Mouse (Mus musculus) macrophage (primary cell): Measurements from ENCODE around the gene Asic2. TPM values are rescaled to one million over a fixed set of nuclear protein-coding genes. Genes with fewer than 3 reads are reported as not detected.

Experiments
- H3K27ac ChIP-seq: fragments of 350-480 bp; formaldehyde crosslinking; 2 replicates; pipeline ENCODE4 v1.9.0; 2021
- H3K36me3 ChIP-seq: fragments of 350-480 bp; formaldehyde crosslinking; 2 replicates; pipeline ENCODE4 v1.9.0; 2021; ENCODE audit errors: inconsistent target
- H3K4me3 ChIP-seq: fragments of 350-480 bp; formaldehyde crosslinking; 2 replicates; pipeline ENCODE4 v1.9.0; 2021; ENCODE audit errors: inconsistent target
- H3K79me2 ChIP-seq: fragments of 350-480 bp; formaldehyde crosslinking; 2 replicates; pipeline ENCODE4 v1.9.0; 2021; ENCODE audit errors: inconsistent target
- WGBS: methylation state at CpG from one replicate; pipeline ENCODE4 v1.1.7; 2026; ENCODE audit warnings: inconsistent platforms; ENCODE audit not compliant: missing documents; 5-methylcytosine and 5-hydroxymethylcytosine counted together
- polyA plus RNA-seq: library from polyadenylated mRNA; stranded (reverse); fragments of 250-400 nt; gene quantifications from 3 replicates; pipeline ENCODE4 v1.2.4, GENCODE M21; 2018; ENCODE audit warnings: inconsistent platforms

Asic2 gene
- polyA plus RNA-seq, 1 experiment from 2014 or later, result not detected

DNA sequence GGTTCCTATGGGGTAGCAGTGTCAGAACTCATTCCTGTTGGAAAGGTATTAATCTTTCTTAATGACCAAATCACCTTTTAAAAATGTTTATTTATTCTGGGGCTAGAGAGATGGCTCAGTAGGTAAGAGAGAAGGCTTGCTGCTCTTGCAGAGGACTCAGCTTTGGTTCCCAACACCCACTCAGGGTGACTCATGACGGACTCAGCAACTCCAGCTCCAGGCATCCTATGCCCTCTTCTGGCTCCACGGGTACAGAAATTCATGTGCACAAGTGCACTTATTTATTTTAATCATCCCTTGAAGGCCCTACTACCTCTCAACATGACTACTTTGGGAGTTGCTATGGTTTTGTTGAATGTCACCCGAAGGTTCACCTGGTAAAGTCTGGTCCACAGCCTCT, 780.4 kb downstream of the Asic2 start:
- Histone ChIP-seq H3K4me3 (no peak overlapping the region), H3K79me2 (no peaks in the 10 kb centered on the region), H3K27ac (no peak overlapping the region), H3K36me3 (no peaks in the 10 kb centered on the region)
- 88% methylated on average over 3 of the region's 3 CpGs for WGBS

DNA sequence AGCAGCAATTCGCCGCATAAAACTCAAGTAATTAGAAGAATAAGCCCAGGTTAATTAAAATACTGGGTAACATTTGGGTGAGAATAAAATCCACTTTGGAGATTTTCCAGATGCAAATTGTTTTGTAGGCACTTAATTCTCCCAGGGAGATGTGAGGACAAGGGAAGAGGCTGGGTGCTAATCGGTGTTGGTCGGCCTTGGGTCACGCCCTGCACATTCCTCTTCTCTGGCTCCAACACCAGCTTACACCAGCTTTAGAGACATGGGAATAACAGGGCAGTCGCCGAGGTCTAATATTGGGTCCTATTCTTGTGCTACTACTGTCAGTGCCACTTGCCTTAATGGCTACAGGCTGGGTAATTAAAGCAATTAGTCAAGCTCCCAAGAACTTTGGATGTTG, 783.5 kb downstream of the Asic2 start:
- Histone ChIP-seq H3K4me3 (no peak overlapping the region), H3K27ac (no peak overlapping the region), H3K36me3 (no peaks in the 10 kb centered on the region), H3K79me2 (no peaks in the 10 kb centered on the region)
- WGBS, result 81% methylated on average over 7 of the region's 7 CpGs

DNA sequence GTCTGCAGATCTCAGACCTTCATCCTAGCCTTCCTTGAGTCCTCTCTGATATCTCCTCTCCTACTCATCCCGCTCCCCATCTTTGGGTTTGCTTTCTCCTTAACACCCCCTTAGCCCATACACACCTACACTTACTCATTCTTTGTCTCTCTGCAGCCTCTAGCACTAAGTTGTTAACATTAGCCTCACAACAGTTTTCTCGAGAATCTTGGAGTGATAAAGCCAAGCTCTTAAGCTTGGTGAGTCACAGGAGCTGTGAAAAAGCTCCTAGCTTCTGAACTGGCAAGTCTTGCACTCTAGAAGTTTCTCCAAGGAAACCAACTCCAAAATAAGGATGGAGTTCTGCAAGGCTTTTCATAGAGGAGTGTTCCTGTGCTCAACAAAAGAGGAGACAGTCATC, 803.4 kb downstream of the Asic2 start:
- Histone ChIP-seq H3K36me3 (no peaks in the 10 kb centered on the region), H3K79me2 (no peaks in the 10 kb centered on the region), H3K4me3 (no peak overlapping the region), H3K27ac (no peak overlapping the region)
- WGBS, result 79% methylated on average over 2 of the region's 2 CpGs

DNA sequence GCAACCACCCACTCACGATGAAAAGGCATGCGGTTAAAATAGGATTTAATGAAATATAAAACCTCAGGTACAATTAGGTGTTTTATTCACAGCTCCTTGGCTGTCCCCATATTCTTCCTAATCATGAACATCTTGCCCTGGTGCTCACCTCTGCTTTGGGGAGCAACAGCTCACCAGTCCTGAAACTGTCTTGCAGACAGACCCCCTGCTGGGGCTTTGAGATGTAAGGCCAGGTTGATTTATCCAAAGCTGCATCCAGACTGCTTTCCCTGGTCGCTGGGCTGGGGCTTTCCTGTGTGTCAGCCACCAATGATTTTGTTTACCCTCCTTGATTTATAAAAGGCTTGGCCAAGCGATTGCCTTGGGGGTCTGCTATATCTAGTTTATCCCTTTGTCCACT, 805.2 kb downstream of the Asic2 start:
- Histone ChIP-seq H3K27ac (no peak overlapping the region), H3K4me3 (no peak overlapping the region), H3K79me2 (no peaks in the 10 kb centered on the region), H3K36me3 (no peaks in the 10 kb centered on the region)
- WGBS, result 66% methylated on average over 4 of the region's 4 CpGs

DNA sequence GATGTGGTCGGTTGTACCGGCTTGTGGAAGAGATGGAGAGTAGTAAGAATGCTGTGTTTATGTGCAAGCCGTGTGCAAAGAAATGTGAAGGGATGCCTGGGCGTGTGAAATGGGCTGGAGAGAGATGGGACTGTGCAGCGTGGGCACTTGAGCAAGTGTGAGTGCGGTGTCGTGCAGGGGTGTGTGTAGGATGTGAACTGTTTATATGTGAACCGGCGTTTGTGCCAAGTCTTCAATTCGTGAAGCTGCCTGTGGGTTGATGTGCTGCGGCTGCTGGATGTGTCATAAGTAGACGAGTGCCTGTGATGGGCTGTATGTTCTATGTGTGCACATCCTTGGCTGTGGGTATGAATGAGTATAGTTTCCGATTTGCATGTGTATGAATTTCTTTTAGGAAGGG, 814.4 kb downstream of the Asic2 start:
- H3K27ac ChIP-seq, result no peak overlapping the region
- H3K4me3 ChIP-seq, result no peak overlapping the region
- no peaks in the 10 kb centered on the region for H3K36me3 ChIP-seq
- 29% methylated on average over 13 of the region's 13 CpGs for WGBS
- H3K79me2 ChIP-seq, result no peaks in the 10 kb centered on the region

DNA sequence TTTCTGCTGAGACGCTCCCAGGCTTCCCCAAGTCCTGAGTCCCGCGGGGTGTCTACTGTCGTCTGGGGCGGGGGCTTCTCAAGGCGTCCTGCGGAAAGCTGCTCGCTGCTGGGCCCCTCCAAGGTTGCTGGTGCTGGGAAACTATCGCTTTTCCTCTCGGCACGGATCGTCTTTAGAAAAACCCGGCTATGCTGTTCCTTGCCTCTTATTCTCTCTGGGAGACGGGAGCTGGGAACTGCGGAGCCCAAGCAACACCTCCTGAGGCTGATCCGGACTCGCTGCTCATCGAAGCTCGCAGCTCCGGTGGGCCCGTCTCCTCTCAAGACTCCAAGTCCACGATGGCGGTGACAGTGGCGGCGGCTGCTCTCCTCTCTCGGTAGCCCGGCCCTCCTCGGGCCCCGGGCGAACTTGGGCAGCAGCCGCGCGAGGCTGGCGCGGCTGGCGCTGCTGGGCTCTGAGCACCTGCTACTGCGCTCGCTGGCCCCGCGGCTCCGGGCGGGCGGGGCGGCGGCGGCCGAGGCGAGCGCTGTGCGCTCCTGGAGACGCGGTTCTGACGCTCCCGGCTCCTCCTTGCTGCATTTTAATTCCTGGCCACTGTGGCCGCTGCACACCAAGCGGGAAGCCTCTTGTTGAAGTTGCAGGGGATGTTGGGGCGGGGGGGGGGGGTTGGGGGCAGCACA, 815.0 kb downstream of the Asic2 start:
- H3K79me2 ChIP-seq, result no peaks in the 10 kb centered on the region
- H3K27ac ChIP-seq, result no peak overlapping the region
- 1% methylated on average over 57 of the region's 57 CpGs for WGBS
- H3K36me3 ChIP-seq, result no peaks in the 10 kb centered on the region
- no peak overlapping the region for H3K4me3 ChIP-seq

DNA sequence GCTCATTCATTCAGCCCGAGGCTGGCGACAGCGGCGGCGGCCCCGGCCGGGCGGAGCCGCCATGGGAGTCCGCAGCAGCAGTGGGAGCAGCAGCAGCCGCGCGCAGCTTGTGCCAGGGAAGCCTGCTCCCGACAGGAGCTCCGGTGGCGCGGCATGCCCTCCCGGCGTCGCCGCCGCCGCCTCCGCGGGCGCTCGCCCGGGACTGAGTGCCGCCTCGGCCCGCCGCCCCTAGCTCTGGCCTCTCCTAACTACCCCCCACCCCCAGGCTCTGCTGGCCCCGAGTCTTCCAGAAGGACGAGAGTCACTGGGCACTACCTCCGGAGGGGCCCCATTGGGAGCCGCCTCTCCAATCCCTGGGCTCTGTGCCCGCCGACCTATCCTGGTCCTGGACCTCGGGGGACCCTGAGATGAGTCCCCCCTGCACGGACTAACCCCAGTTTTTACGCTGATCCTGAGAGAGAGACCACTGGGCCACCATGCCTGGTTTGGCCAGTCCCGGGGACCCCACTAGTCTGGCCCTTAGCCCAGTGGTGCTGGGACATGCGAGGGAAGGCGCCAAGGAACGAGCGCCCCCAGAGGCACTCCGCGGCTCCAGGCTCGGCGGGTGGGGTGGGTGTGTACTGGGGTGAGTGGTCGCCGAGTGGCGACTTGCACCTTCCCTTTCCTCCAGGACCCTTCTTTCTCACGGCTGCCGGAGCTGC, 815.6 kb downstream of the Asic2 start:
- Histone ChIP-seq H3K27ac (no peak overlapping the region), H3K4me3 (no peak overlapping the region), H3K79me2 (no peaks in the 10 kb centered on the region), H3K36me3 (no peaks in the 10 kb centered on the region)
- WGBS, result 7% methylated on average over 35 of the region's 55 CpGs

DNA sequence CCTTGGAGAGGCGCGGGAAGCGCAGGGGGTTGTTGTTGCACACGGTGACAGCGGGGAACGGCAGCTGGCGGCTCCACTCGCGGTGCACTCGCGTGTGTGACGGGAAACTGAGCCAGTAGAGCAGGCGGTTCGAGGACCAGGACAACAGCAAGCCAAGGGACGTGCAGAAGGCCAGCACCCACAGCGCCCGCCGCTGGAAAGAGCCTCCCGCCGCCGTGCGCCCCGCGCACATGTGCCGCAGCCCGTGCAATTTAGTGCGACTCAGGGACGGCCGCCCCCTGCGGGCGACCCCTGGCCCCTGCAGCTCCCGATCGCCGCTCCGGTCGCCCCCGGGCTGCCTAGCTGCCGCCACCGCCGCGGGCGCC, 816.3 kb downstream of the Asic2 start:
- 6% methylated on average over 28 of the region's 42 CpGs for WGBS
- H3K79me2 ChIP-seq, result no peaks in the 10 kb centered on the region
- no peak overlapping the region for H3K4me3 ChIP-seq
- H3K36me3 ChIP-seq, result no peaks in the 10 kb centered on the region
- H3K27ac ChIP-seq, result no peak overlapping the region

DNA sequence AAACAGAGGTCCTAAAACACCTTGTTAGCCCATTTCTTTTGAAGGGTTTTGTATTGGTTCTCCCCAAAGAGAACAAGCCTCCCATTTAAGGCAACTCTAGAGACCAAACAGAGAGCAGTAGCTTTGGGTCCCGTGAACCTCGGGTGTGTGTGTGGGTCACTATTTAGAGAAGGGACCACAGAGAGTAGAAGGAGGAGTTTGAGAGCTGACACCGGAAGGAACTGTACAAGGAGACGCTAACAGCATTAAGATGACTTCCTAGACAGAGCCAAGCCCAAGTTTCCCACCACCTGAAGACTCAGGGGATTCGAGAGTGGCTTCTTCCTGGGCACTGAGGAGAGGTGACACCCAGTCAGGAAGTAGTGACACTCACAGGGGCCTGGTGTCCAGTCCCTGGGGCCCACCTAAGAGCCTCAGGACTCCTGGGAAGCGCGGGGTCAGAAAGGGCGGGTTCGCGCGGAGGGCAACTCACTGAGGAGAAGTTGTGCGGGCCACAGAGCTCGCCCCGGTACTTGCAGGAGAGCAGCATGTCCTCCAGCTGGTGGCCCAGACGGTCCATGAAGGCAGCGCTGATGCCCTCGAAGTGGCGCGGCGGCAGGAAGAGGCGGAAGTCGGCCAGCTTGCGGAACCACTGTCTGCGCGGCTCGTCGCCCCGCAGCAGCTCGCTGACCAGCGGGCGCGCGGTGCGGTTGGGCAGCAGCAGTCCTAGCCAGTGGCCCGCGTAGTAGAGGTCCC, 816.8 kb downstream of the Asic2 start:
- WGBS, result 8% methylated on average over 32 of the region's 36 CpGs
- Histone ChIP-seq H3K4me3 (no peak overlapping the region), H3K79me2 (no peaks in the 10 kb centered on the region), H3K27ac (no peak overlapping the region), H3K36me3 (no peaks in the 10 kb centered on the region)

DNA sequence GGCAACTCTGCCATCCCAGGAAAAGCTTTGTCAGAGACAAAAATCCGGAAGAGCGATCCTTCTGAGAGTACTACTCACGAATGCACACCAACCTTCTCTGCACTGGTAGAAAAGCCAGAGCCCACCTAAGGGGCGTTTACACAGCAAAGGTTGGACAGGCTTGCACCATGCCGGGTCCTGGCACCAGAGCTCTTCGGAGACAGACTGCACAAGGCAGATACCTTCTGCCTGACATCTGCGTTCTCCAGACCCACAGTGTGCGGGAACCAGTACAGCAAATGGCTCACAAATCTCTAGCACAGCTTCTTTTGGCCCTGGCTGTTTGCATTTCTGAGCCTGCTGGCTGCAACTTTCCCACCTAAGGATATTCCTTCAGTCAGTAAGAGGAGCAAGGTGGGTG, 817.6 kb downstream of the Asic2 start:
- Histone ChIP-seq H3K4me3 (no peak overlapping the region), H3K79me2 (no peaks in the 10 kb centered on the region), H3K27ac (no peak overlapping the region), H3K36me3 (no peaks in the 10 kb centered on the region)
- 81% methylated on average over 8 of the region's 8 CpGs for WGBS

DNA sequence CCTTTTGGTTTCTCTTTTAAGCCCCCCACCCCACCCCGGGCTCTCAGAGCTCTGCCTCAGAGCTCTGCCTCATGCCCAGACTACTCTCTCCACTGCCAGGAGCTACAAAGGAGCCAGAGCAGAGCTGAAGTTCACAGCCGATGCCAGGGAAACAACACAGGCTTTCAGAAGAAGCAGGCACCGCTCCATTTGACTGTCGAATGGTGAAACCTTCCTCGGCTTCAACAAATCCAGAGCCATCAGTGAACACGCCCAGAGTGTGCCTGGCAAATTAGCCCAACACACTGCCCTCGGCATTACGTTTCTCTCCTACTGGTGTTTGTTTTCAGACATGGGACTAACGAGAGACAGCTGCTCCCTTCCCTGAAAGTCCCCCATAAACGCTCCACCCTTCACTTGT, 819.8 kb downstream of the Asic2 start:
- H3K79me2 ChIP-seq, result no peaks in the 10 kb centered on the region
- 68% methylated on average over 10 of the region's 10 CpGs for WGBS
- H3K4me3 ChIP-seq, result no peak overlapping the region
- H3K27ac ChIP-seq, result no peak overlapping the region
- H3K36me3 ChIP-seq, result no peaks in the 10 kb centered on the region

DNA sequence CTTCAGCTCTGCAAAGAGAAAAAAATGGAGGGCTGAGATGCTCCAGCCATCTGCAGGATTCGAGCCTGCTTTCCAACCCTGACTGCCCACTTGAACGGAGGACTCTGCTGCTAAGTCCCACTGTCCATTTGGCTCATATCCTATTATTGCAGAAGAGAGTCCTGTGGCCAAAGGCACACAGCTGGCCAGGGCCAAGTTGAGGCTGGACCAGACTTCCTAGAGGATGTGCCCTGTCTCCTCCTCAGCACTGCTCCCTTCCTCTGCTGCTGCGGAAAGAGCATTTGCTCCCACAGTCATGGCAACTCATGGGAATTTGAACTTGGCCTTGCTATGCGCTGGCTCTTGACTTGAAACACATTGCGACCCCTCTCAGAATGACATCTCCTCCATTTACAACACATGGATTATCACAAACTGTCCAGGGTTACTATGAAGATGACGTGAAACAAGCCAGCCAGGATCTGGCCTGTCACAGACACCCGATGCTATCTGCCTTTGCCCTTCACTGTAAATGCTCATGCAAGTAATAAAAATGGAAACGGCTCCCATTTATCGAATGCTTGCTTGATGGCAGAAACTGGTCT, 821.6 kb downstream of the Asic2 start:
- H3K36me3 ChIP-seq, result no peaks in the 10 kb centered on the region
- H3K4me3 ChIP-seq, result no peak overlapping the region
- no peak overlapping the region for H3K27ac ChIP-seq
- H3K79me2 ChIP-seq, result no peaks in the 10 kb centered on the region
- WGBS, result 83% methylated on average over 9 of the region's 9 CpGs

DNA sequence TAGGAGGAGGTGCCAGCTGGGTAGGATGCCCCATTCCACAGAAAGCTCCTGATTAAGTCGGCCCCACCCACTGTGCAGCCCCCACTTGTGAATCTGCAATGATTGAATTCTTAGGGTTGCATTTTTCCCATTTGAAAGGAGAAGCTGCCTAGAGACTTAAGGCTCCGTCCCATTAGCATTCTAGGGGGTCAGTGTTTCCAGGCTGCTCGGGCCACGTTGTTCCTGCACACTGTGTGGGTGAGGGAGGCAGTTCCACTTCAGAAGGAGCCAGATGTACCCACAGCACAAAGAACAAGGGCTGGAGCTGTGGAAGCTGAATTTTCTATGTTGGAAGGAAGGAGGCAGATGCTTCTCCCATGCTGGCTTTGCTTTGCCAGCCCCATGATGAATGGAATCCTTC, 833.1 kb downstream of the Asic2 start:
- H3K27ac ChIP-seq, result no peak overlapping the region
- no peaks in the 10 kb centered on the region for H3K36me3 ChIP-seq
- WGBS, result 61% methylated on average over 4 of the region's 4 CpGs
- no peak overlapping the region for H3K4me3 ChIP-seq
- H3K79me2 ChIP-seq, result no peaks in the 10 kb centered on the region

DNA sequence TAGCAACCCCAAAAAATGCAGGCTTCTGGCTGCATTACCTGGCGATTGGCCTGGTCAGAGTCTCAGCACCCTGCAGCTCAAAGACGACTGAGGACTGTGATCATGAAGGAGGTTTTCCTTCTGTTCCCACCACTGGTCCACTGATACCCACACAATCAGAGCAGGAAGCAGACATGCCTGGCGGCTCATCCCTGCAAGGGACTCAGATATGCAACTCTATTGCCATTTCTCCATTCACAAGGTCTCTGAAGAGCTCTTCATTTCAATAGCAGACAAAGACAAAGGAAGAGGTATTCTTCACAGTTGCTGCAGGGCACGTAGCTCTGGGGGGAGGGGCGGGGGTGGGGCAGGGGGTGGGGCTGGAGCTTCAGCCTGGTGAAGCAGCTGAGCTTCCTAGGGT, 834.3 kb downstream of the Asic2 start:
- Histone ChIP-seq H3K4me3 (no peak overlapping the region), H3K36me3 (no peaks in the 10 kb centered on the region), H3K79me2 (no peaks in the 10 kb centered on the region), H3K27ac (no peak overlapping the region)
- 29% methylated on average over 5 of the region's 5 CpGs for WGBS

DNA sequence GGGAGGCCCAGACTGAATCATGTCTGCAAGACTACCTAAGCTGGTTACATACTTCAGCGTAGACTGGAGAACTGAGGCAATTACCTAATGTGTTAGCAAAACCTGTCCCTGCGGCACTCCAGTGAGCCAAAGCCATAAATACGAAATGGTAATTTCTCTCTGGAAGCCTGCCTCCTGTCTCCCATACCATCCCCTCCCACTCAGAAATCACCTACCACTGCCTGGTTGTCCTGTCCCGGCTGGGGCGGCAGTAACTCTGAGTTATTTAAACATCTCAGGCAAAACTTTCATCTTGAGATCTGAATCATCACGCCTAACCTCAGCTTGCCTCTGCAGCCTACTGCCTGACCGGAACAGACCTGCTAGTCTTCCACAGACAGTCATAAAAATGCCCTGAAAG, 835.6 kb downstream of the Asic2 start:
- Histone ChIP-seq H3K36me3 (no peaks in the 10 kb centered on the region), H3K4me3 (no peak overlapping the region), H3K27ac (no peak overlapping the region), H3K79me2 (no peaks in the 10 kb centered on the region)
- WGBS, result 84% methylated on average over 7 of the region's 7 CpGs
